Mouse (Mus musculus): Measurements from ENCODE around the gene Repin1. TPM values are rescaled to one million over a fixed set of nuclear protein-coding genes. Genes with fewer than 3 reads are reported as not detected.
A peak's percentile ranks its signal among the peaks of the same experiment; 100 is the strongest.

Gene Repin1
- polyA plus RNA-seq, 1 experiment from 2014 or later = 34.2 TPM

GRCm38 (mm10) chr6:48572014-48572413, 21.7 kb upstream of the Repin1 start:
- DNase-seq (ENCODE audit: low spot score) (no peak), ATAC-seq (replicated peaks; ENCODE audit: insufficient number of reproducible peaks, low FRiP score, low TSS enrichment, low read depth) (no peak)
- Histone ChIP-seq H3K27ac (replicated peaks; ENCODE audit: low read depth, low read length) (no peak overlapping the region), H3K36me3 (replicated peaks; ENCODE audit: control insufficient read depth, insufficient read depth, low read depth, low read length) (no peaks in the 10 kb centered on the region), H3K9me3 (replicated peaks; ENCODE audit: control insufficient read depth, low read length) (no peaks in the 10 kb centered on the region), H3K4me2 (ENCODE audit: low read depth, low read length) (no peak overlapping the region), H3K4me1 (ENCODE audit: control insufficient read depth, insufficient read depth, low read length) (0 out of 2 replicates have a peak, but pooled peaks cover 2% of the 10 kb centered on the region), H3K4me3 (ENCODE audit: low read depth, low read length) (no peak overlapping the region), H3K9ac (replicated peaks; ENCODE audit: low read length) (no peak overlapping the region), H3K27me3 (ENCODE audit: control insufficient read depth, insufficient read depth, low read length) (no peaks in the 10 kb centered on the region)
- whole genome bisulfite sequencing = 92% methylated on average over 5 of the region's 5 CpGs

DNA sequence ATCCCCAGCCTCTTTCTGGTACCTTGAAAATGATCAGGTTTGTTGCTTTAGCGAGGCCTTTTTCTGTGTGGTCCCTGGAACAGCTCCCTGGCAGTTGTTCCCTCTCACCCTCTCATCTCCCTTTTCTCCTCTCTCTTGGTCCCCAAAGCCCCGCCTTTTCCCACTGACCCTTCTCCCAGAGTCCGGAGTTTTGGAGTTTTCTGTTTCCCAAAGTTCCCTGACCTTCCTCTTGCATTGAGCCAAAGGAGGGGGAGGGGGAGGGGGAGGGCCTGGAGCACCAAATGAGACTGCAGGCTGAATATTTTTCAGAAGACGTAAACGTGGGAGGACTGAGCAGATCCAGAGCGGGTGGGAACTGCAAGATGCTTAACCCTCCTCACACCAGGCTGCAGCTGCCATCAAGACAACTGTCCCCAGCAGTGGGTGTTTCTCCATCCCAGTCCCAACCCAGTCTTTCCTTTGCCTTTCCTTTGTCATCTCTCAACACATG, 21.1 kb upstream of the Repin1 start, which contains the start of gene Rarres2:
Rarres2 (minus strand) TSS at position 218 of the 490 bp plus-strand sequence.
- 21% methylated on average over 6 of the region's 6 CpGs for WGBS
- DNase-seq (ENCODE audit: low spot score) (peak; percentile 26), ATAC-seq (replicated peaks; ENCODE audit: insufficient number of reproducible peaks, low FRiP score, low TSS enrichment, low read depth) (no peak)
- H3K9ac ChIP-seq (replicated peaks; ENCODE audit: low read length) = no peak within 1 kb of the TSS
- 0 out of 2 replicates have a peak, but pooled peaks cover 2% of the 10 kb centered on the region for H3K4me1 ChIP-seq (ENCODE audit: control insufficient read depth, insufficient read depth, low read length)
- H3K27me3 ChIP-seq (ENCODE audit: control insufficient read depth, insufficient read depth, low read length) = no peaks in the 10 kb centered on the region
- no peaks in the 10 kb centered on the region for H3K9me3 ChIP-seq (replicated peaks; ENCODE audit: control insufficient read depth, low read length)
- no peak within 1 kb of the TSS for H3K4me2 ChIP-seq (ENCODE audit: low read depth, low read length)
- no peaks in the 10 kb centered on the region for H3K36me3 ChIP-seq (replicated peaks; ENCODE audit: control insufficient read depth, insufficient read depth, low read depth, low read length)
- H3K27ac ChIP-seq (replicated peaks; ENCODE audit: low read depth, low read length) = no peak within 1 kb of the TSS
- H3K4me3 ChIP-seq (ENCODE audit: low read depth, low read length) = no peak within 1 kb of the TSS

DNA sequence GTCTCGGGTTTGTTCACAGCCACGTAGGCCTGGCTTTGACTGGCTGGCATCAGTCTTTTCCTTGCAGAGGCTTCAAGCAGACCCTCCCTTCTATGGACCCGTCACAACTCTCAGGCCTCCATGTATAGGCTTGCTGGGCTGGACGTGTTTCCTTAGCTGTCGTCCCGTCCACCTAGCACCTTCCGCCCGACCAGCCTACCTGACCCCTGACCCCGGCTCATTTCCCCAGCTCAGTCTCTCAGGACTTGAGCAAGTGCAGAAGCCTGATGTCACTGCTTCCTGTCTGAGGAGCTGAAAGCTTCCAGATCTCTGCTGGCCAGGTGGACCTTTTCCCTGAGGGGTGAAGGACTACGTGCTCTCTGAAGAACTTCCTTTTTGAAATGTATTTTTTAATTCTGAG, 20.4 kb upstream of the Repin1 start:
- 36% methylated on average over 10 of the region's 10 CpGs for WGBS
- H3K4me1 ChIP-seq (ENCODE audit: control insufficient read depth, insufficient read depth, low read length) = 0 out of 2 replicates have a peak, but pooled peaks cover 2% of the 10 kb centered on the region
- H3K27ac ChIP-seq (replicated peaks; ENCODE audit: low read depth, low read length) = no peak overlapping the region
- no peak overlapping the region for H3K4me2 ChIP-seq (ENCODE audit: low read depth, low read length)
- no peak overlapping the region for H3K4me3 ChIP-seq (ENCODE audit: low read depth, low read length)
- H3K9me3 ChIP-seq (replicated peaks; ENCODE audit: control insufficient read depth, low read length) = no peaks in the 10 kb centered on the region
- peak; percentile 69; the same call in 1 of the 2 replicates for ATAC-seq (replicated peaks; ENCODE audit: insufficient number of reproducible peaks, low FRiP score, low TSS enrichment, low read depth)
- H3K27me3 ChIP-seq (ENCODE audit: control insufficient read depth, insufficient read depth, low read length) = no peaks in the 10 kb centered on the region
- no peaks in the 10 kb centered on the region for H3K36me3 ChIP-seq (replicated peaks; ENCODE audit: control insufficient read depth, insufficient read depth, low read depth, low read length)
- H3K9ac ChIP-seq (replicated peaks; ENCODE audit: low read length) = no peak overlapping the region
- DNase-seq (ENCODE audit: low spot score) = peak; percentile 43

DNA sequence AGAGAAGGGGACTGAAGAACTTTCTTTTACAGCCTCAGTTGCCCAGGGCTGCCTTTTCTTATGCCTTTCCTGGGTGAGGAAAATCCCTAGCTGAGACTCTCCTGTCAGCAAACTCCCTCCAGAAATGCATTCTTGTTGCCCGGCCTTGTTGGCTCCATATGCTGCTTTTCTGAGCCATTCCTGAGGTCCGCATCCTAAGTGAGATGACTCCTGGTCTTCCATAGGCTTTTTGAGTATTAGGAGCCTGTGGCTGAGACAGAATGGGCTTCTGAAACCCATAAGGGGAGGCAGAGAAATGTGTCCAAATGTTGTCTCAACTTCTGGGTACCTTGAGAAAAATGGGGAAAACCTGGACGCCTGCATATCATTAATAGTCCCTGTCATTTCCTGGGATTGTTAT, 19.7 kb upstream of the Repin1 start:
- ATAC-seq (replicated peaks; ENCODE audit: insufficient number of reproducible peaks, low FRiP score, low TSS enrichment, low read depth) = no peak
- 74% methylated on average over 3 of the region's 3 CpGs for WGBS

GRCm38 (mm10) chr6:48578736-48579135, 14.9 kb upstream of the Repin1 start:
- Histone ChIP-seq H3K27me3 (ENCODE audit: control insufficient read depth, insufficient read depth, low read length) (no peaks in the 10 kb centered on the region), H3K9me3 (replicated peaks; ENCODE audit: control insufficient read depth, low read length) (no peaks in the 10 kb centered on the region), H3K27ac (replicated peaks; ENCODE audit: low read depth, low read length) (no peak overlapping the region), H3K4me2 (ENCODE audit: low read depth, low read length) (no peak overlapping the region), H3K4me1 (ENCODE audit: control insufficient read depth, insufficient read depth, low read length) (no peaks in the 10 kb centered on the region), H3K4me3 (ENCODE audit: low read depth, low read length) (no peak overlapping the region), H3K9ac (replicated peaks; ENCODE audit: low read length) (no peak overlapping the region), H3K36me3 (replicated peaks; ENCODE audit: control insufficient read depth, insufficient read depth, low read depth, low read length) (no peaks in the 10 kb centered on the region)
- 67% methylated on average over 5 of the region's 5 CpGs for WGBS
- no peak for DNase-seq (ENCODE audit: low spot score)
- no peak for ATAC-seq (replicated peaks; ENCODE audit: insufficient number of reproducible peaks, low FRiP score, low TSS enrichment, low read depth)

More for the DNA sequence above, 19.7 kb upstream of the Repin1 start:
- H3K36me3 ChIP-seq (replicated peaks; ENCODE audit: control insufficient read depth, insufficient read depth, low read depth, low read length) = no peaks in the 10 kb centered on the region
- DNase-seq (ENCODE audit: low spot score) = no peak
- H3K4me2 ChIP-seq (ENCODE audit: low read depth, low read length) = no peak overlapping the region
- H3K9me3 ChIP-seq (replicated peaks; ENCODE audit: control insufficient read depth, low read length) = no peaks in the 10 kb centered on the region
- no peaks in the 10 kb centered on the region for H3K27me3 ChIP-seq (ENCODE audit: control insufficient read depth, insufficient read depth, low read length)
- no peak overlapping the region for H3K9ac ChIP-seq (replicated peaks; ENCODE audit: low read length)
- H3K27ac ChIP-seq (replicated peaks; ENCODE audit: low read depth, low read length) = no peak overlapping the region
- H3K4me3 ChIP-seq (ENCODE audit: low read depth, low read length) = no peak overlapping the region
- H3K4me1 ChIP-seq (ENCODE audit: control insufficient read depth, insufficient read depth, low read length) = 0 out of 2 replicates have a peak, but pooled peaks cover 2% of the 10 kb centered on the region

GRCm38 (mm10) chr6:48579215-48579648, 14.5 kb upstream of the Repin1 start:
- WGBS = 34% methylated on average over 5 of the region's 5 CpGs
- Histone ChIP-seq H3K36me3 (replicated peaks; ENCODE audit: control insufficient read depth, insufficient read depth, low read depth, low read length) (no peaks in the 10 kb centered on the region), H3K4me1 (ENCODE audit: control insufficient read depth, insufficient read depth, low read length) (no peaks in the 10 kb centered on the region), H3K27ac (replicated peaks; ENCODE audit: low read depth, low read length) (no peak overlapping the region), H3K9ac (replicated peaks; ENCODE audit: low read length) (no peak overlapping the region), H3K9me3 (replicated peaks; ENCODE audit: control insufficient read depth, low read length) (no peaks in the 10 kb centered on the region), H3K27me3 (ENCODE audit: control insufficient read depth, insufficient read depth, low read length) (no peaks in the 10 kb centered on the region), H3K4me2 (ENCODE audit: low read depth, low read length) (no peak overlapping the region), H3K4me3 (ENCODE audit: low read depth, low read length) (no peak overlapping the region)
- DNase-seq (ENCODE audit: low spot score) = no peak
- ATAC-seq (replicated peaks; ENCODE audit: insufficient number of reproducible peaks, low FRiP score, low TSS enrichment, low read depth) = no peak

DNA sequence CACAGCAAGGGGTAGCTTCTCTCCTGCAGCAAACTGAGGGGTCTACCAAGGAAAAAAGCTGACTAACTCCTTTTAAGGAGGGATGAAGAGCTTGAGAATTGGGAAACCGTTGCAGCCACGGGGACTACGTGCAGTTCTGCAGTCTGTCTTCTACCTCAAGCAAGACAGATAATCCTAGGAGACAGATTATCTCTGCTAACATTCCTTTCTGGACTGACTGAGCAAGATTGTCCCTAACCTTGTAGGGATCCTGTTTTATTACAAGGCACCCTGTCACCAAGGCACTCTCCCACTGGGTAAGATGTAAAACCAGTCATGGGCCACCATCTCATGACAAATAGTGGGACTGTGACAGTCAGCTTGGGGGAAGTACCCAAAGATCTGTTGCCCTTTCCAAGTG, 12.4 kb upstream of the Repin1 start:
- Histone ChIP-seq H3K9me3 (replicated peaks; ENCODE audit: control insufficient read depth, low read length) (no peaks in the 10 kb centered on the region), H3K27me3 (ENCODE audit: control insufficient read depth, insufficient read depth, low read length) (no peaks in the 10 kb centered on the region), H3K27ac (replicated peaks; ENCODE audit: low read depth, low read length) (no peak overlapping the region), H3K4me1 (ENCODE audit: control insufficient read depth, insufficient read depth, low read length) (no peaks in the 10 kb centered on the region), H3K36me3 (replicated peaks; ENCODE audit: control insufficient read depth, insufficient read depth, low read depth, low read length) (no peaks in the 10 kb centered on the region), H3K4me3 (ENCODE audit: low read depth, low read length) (no peak overlapping the region), H3K4me2 (ENCODE audit: low read depth, low read length) (no peak overlapping the region), H3K9ac (replicated peaks; ENCODE audit: low read length) (no peak overlapping the region)
- ATAC-seq (replicated peaks; ENCODE audit: insufficient number of reproducible peaks, low FRiP score, low TSS enrichment, low read depth) (no peak), DNase-seq (ENCODE audit: low spot score) (no peak)
- 45% methylated on average over 3 of the region's 3 CpGs for WGBS

GRCm38 (mm10) chr6:48582037-48582436, 11.6 kb upstream of the Repin1 start:
- no peaks in the 10 kb centered on the region for H3K9me3 ChIP-seq (replicated peaks; ENCODE audit: control insufficient read depth, low read length)
- H3K9ac ChIP-seq (replicated peaks; ENCODE audit: low read length) = no peak overlapping the region
- ATAC-seq (replicated peaks; ENCODE audit: insufficient number of reproducible peaks, low FRiP score, low TSS enrichment, low read depth) (peak; percentile 48; the same call in 1 of the 2 replicates), DNase-seq (ENCODE audit: low spot score) (peak; percentile 87)
- no peaks in the 10 kb centered on the region for H3K4me1 ChIP-seq (ENCODE audit: control insufficient read depth, insufficient read depth, low read length)
- WGBS = 65% methylated on average over 3 of the region's 3 CpGs
- no peak overlapping the region for H3K4me2 ChIP-seq (ENCODE audit: low read depth, low read length)
- H3K36me3 ChIP-seq (replicated peaks; ENCODE audit: control insufficient read depth, insufficient read depth, low read depth, low read length) = no peaks in the 10 kb centered on the region
- H3K4me3 ChIP-seq (ENCODE audit: low read depth, low read length) = no peak overlapping the region
- H3K27me3 ChIP-seq (ENCODE audit: control insufficient read depth, insufficient read depth, low read length) = no peaks in the 10 kb centered on the region
- no peak overlapping the region for H3K27ac ChIP-seq (replicated peaks; ENCODE audit: low read depth, low read length)
